Mouse (Mus musculus): ENCODE measurements around the gene Ppm1k. TPM values are rescaled to one million over a fixed set of nuclear protein-coding genes. Genes with fewer than 3 reads are reported as not detected.
A peak's percentile ranks its signal among the peaks of the same experiment; 100 is the strongest.

Ppm1k gene
- polyA plus RNA-seq, 1 experiment from 2014 or later = 6.0 TPM

GRCm38 (mm10) chr6:57540950-57541498 lies 5.8 kb upstream of the Ppm1k start:
- Histone ChIP-seq H3K9me3 (ENCODE audit: low read depth, low read length) (no peaks in the 10 kb centered on the region), H3K4me3 (ENCODE audit: low read depth, low read length) (no peak overlapping the region), H3K36me3 (ENCODE audit: insufficient read depth) (no peaks in the 10 kb centered on the region), H3K4me2 (no peak overlapping the region), H3K4me1 (ENCODE audit: insufficient read depth) (no peaks in the 10 kb centered on the region), H3K27ac (ENCODE audit: low read depth) (no peak overlapping the region), H3K9ac (no peak overlapping the region), H3K27me3 (ENCODE audit: insufficient read depth, low read length) (no peaks in the 10 kb centered on the region)
- DNase-seq = no peak
- WGBS = 75% methylated on average over 5 of the region's 5 CpGs
- ATAC-seq (ENCODE audit: insufficient read depth) = no peak
- no peak for TF ChIP-seq CTCF (IDR thresholded peaks at IDR 0.05; ENCODE audit: low read depth)

- no peaks in the 10 kb centered on the region for H3K9me3 ChIP-seq (ENCODE audit: low read depth, low read length)
- 76% methylated on average over 5 of the region's 5 CpGs for WGBS
- ATAC-seq (ENCODE audit: insufficient read depth) (no peak), DNase-seq (no peak)
- no peak overlapping the region for H3K4me3 ChIP-seq (ENCODE audit: low read depth, low read length)
- no peaks in the 10 kb centered on the region for H3K36me3 ChIP-seq (ENCODE audit: insufficient read depth)
- no peak overlapping the region for H3K9ac ChIP-seq
- H3K4me1 ChIP-seq (ENCODE audit: insufficient read depth) = 0 out of 2 replicates have a peak, but pooled peaks cover 4% of the 10 kb centered on the region
- no peak overlapping the region for H3K27ac ChIP-seq (ENCODE audit: low read depth)
- no peak overlapping the region for H3K4me2 ChIP-seq
- TF ChIP-seq CTCF (IDR thresholded peaks at IDR 0.05; ENCODE audit: low read depth) = no peak
- no peaks in the 10 kb centered on the region for H3K27me3 ChIP-seq (ENCODE audit: insufficient read depth, low read length)
Observed at GRCm38 (mm10) chr6:57537887-57538286, 2.6 kb upstream of the Ppm1k start.

- no peaks in the 10 kb centered on the region for H3K27me3 ChIP-seq (ENCODE audit: insufficient read depth, low read length)
- H3K4me3 ChIP-seq (ENCODE audit: low read depth, low read length) = peak overlapping the region; percentile 59
- H3K36me3 ChIP-seq (ENCODE audit: insufficient read depth) = no peaks in the 10 kb centered on the region
- DNase-seq = peak; percentile 61
- peak overlapping the region; percentile 40 for H3K9ac ChIP-seq
- H3K4me2 ChIP-seq = peak overlapping the region; percentile 66
- peak overlapping the region; percentile 64 for H3K27ac ChIP-seq (ENCODE audit: low read depth)
- H3K4me1 ChIP-seq (ENCODE audit: insufficient read depth) = 0 out of 2 replicates have a peak, but pooled peaks cover 4% of the 10 kb centered on the region
- ATAC-seq (ENCODE audit: insufficient read depth) = peak; percentile 54
- TF ChIP-seq CTCF (IDR thresholded peaks at IDR 0.05; ENCODE audit: low read depth) = no peak
- WGBS = 24% methylated on average over 14 of the region's 14 CpGs
- H3K9me3 ChIP-seq (ENCODE audit: low read depth, low read length) = no peaks in the 10 kb centered on the region
Observed at GRCm38 (mm10) chr6:57535971-57536669, 852 bp upstream of the Ppm1k start.

- peak; percentile 23 for ATAC-seq (ENCODE audit: insufficient read depth)
- H3K4me1 ChIP-seq (ENCODE audit: insufficient read depth) = 0 out of 2 replicates have a peak, but pooled peaks cover 4% of the 10 kb centered on the region
- H3K36me3 ChIP-seq (ENCODE audit: insufficient read depth) = no peaks in the 10 kb centered on the region
- no peak for TF ChIP-seq CTCF (IDR thresholded peaks at IDR 0.05; ENCODE audit: low read depth)
- peak overlapping the region; percentile 51 for H3K9ac ChIP-seq
- no peaks in the 10 kb centered on the region for H3K9me3 ChIP-seq (ENCODE audit: low read depth, low read length)
- DNase-seq = peak; percentile 55
- under 1% methylated on average over 31 of the region's 31 CpGs for WGBS
- H3K4me2 ChIP-seq = peak overlapping the region; percentile 66
- peak overlapping the region; percentile 73 for H3K27ac ChIP-seq (ENCODE audit: low read depth)
- no peaks in the 10 kb centered on the region for H3K27me3 ChIP-seq (ENCODE audit: insufficient read depth, low read length)
- peak overlapping the region; percentile 59 for H3K4me3 ChIP-seq (ENCODE audit: low read depth, low read length)
Observed at GRCm38 (mm10) chr6:57534611-57535286, 519 bp downstream of the Ppm1k start.

GRCm38 (mm10) chr6:57534231-57534610 lies 1.0 kb downstream of the Ppm1k start:
- H3K4me2 ChIP-seq = peak overlapping the region; percentile 66
- H3K9me3 ChIP-seq (ENCODE audit: low read depth, low read length) = no peaks in the 10 kb centered on the region
- H3K4me3 ChIP-seq (ENCODE audit: low read depth, low read length) = peak overlapping the region; percentile 59
- H3K36me3 ChIP-seq (ENCODE audit: insufficient read depth) = no peaks in the 10 kb centered on the region
- ATAC-seq (ENCODE audit: insufficient read depth) (no peak), DNase-seq (peak; percentile 48)
- WGBS = 3% methylated on average over 8 of the region's 8 CpGs
- no peaks in the 10 kb centered on the region for H3K27me3 ChIP-seq (ENCODE audit: insufficient read depth, low read length)
- H3K9ac ChIP-seq = peak overlapping the region; percentile 51
- 0 out of 2 replicates have a peak, but pooled peaks cover 4% of the 10 kb centered on the region for H3K4me1 ChIP-seq (ENCODE audit: insufficient read depth)
- TF ChIP-seq CTCF (IDR thresholded peaks at IDR 0.05; ENCODE audit: low read depth) = no peak
- H3K27ac ChIP-seq (ENCODE audit: low read depth) = peak overlapping the region; percentile 73

GRCm38 (mm10) chr6:57533410-57533809 lies 1.9 kb downstream of the Ppm1k start:
- no peaks in the 10 kb centered on the region for H3K9me3 ChIP-seq (ENCODE audit: low read depth, low read length)
- no peak for ATAC-seq (ENCODE audit: insufficient read depth)
- TF ChIP-seq CTCF (IDR thresholded peaks at IDR 0.05; ENCODE audit: low read depth) = no peak
- peak overlapping the region; percentile 66 for H3K4me2 ChIP-seq
- peak overlapping the region; percentile 59 for H3K4me3 ChIP-seq (ENCODE audit: low read depth, low read length)
- 29% methylated on average over 2 of the region's 2 CpGs for WGBS
- H3K27ac ChIP-seq (ENCODE audit: low read depth) = no peak overlapping the region
- H3K36me3 ChIP-seq (ENCODE audit: insufficient read depth) = no peaks in the 10 kb centered on the region
- H3K4me1 ChIP-seq (ENCODE audit: insufficient read depth) = 0 out of 2 replicates have a peak, but pooled peaks cover 4% of the 10 kb centered on the region
- DNase-seq = no peak
- H3K9ac ChIP-seq = 0 out of 2 replicates have a peak overlapping the region, but pooled peaks have one; percentile 51
- H3K27me3 ChIP-seq (ENCODE audit: insufficient read depth, low read length) = no peaks in the 10 kb centered on the region

DNA sequence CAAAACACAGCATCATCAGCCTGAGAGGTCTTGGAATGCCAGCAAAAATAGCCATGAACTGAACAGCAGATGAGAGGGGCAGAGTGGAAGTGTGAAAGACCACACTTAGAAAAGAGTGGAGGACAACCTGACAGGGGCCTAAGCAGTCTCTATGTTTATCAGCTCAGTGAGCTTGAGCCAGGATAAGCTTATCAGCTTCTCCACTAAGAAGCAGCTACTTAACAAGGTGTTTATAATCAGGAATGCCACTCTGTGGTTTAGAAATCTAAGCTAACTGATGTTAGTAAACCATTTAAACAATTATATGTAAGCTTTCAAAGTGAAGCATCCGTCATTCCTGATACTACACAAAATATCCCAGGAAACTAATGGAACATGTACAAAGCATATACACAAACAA lies 3.2 kb downstream of the Ppm1k start:
- DNase-seq (no peak), ATAC-seq (ENCODE audit: insufficient read depth) (no peak)
- Histone ChIP-seq H3K27ac (ENCODE audit: low read depth) (peak overlapping the region; percentile 5; the same call in 1 of the 2 replicates), H3K9me3 (ENCODE audit: low read depth, low read length) (no peaks in the 10 kb centered on the region), H3K9ac (no peak overlapping the region), H3K4me3 (ENCODE audit: low read depth, low read length) (no peak overlapping the region), H3K4me2 (no peak overlapping the region), H3K36me3 (ENCODE audit: insufficient read depth) (no peaks in the 10 kb centered on the region), H3K27me3 (ENCODE audit: insufficient read depth, low read length) (no peaks in the 10 kb centered on the region), H3K4me1 (ENCODE audit: insufficient read depth) (0 out of 2 replicates have a peak, but pooled peaks cover 4% of the 10 kb centered on the region)
- WGBS = 42% methylated on average over 1 of the region's 1 CpGs
- no peak for TF ChIP-seq CTCF (IDR thresholded peaks at IDR 0.05; ENCODE audit: low read depth)
